Mouse (Mus musculus) G1E (cell line): Measurements from ENCODE around the gene Ckap5. TPM values are rescaled to one million over a fixed set of nuclear protein-coding genes. Genes with fewer than 3 reads are reported as not detected.

Experiments used
- ATAC-seq: 2 replicates; pipeline ENCODE4 v1.8.0; 2016; ENCODE audit warnings: mild to moderate bottlenecking; ENCODE audit not compliant: insufficient number of reproducible peaks, poor library complexity, low FRiP score, severe bottlenecking; ENCODE audit errors: extremely low read depth
- DNase-seq: peaks from one replicate; pipeline ENCODE4 v3.0.0; 2012; ENCODE audit warnings: low spot score
- H3K27me3 ChIP-seq: 2 replicates; pipeline ENCODE4 v1.6.1; 2012; ENCODE audit warnings: mild to moderate bottlenecking, low read length, inconsistent platforms; ENCODE audit not compliant: insufficient read depth
- H3K36me3 ChIP-seq: replicated peaks from 2 replicates; pipeline ENCODE3; 2012; ENCODE audit warnings: mild to moderate bottlenecking, inconsistent platforms
- H3K4me1 ChIP-seq: 2 replicates; pipeline ENCODE4 v1.6.1; 2012; ENCODE audit warnings: low read depth, low read length, inconsistent platforms, mixed read lengths; ENCODE audit not compliant: insufficient read depth
- H3K4me3 ChIP-seq: 2 replicates; pipeline ENCODE4 v1.5.1; 2012; ENCODE audit warnings: low read depth, mild to moderate bottlenecking, inconsistent platforms, low read length, moderate library complexity, mixed read lengths
- H3K9me3 ChIP-seq: replicated peaks from 2 replicates; pipeline ENCODE4 v1.6.1; 2012; ENCODE audit warnings: inconsistent platforms
- CTCF ChIP-seq: IDR thresholded peaks from 2 replicates; pipeline ENCODE4 v1.5.1; 2012; ENCODE audit warnings: low read depth, low read length, inconsistent platforms, mixed read lengths
- GATA1 ChIP-seq: IDR thresholded peaks from 2 replicates; pipeline ENCODE4 v1.6.1; 2012; ENCODE audit warnings: borderline replicate concordance, low read length, inconsistent platforms, mixed read lengths
- GATA2 ChIP-seq: IDR thresholded peaks from 2 replicates; pipeline ENCODE4 v1.6.1; 2012; ENCODE audit warnings: low read depth, low read length, inconsistent platforms, borderline replicate concordance
- POLR2AphosphoS5 ChIP-seq: IDR thresholded peaks from 2 replicates; pipeline ENCODE4 v1.6.1; 2012; ENCODE audit warnings: low read depth, low read length, inconsistent platforms; ENCODE audit not compliant: insufficient replicate concordance
- TAL1 ChIP-seq: conservative IDR thresholded peaks from 2 replicates; pipeline ENCODE4 v1.6.1; 2012; ENCODE audit warnings: low read depth, low read length, inconsistent platforms, mixed read lengths
- polyA plus RNA-seq: library from polyadenylated mRNA; stranded (reverse); fragments of >175 nt; gene quantifications from 2 replicates; pipeline ENCODE4 v1.2.3, GENCODE M21; 2012
- total RNA-seq, 2 experiments: library from RNA; stranded (forward) in 1 of 2; stranded (reverse) in 1 of 2; fragments of 200-1000 nt in 1 of 2; fragments of >200 nt in 1 of 2; fragmentation: Nextera tagmentation in 1 of 2; gene quantifications; 2 replicates each; pipeline ENCODE4 v1.2.3; 2014 to 2017

Ckap5 gene
- total and polyA plus RNA-seq, 3 experiments = 3.8 to 153 (median 97.6) TPM

DNA sequence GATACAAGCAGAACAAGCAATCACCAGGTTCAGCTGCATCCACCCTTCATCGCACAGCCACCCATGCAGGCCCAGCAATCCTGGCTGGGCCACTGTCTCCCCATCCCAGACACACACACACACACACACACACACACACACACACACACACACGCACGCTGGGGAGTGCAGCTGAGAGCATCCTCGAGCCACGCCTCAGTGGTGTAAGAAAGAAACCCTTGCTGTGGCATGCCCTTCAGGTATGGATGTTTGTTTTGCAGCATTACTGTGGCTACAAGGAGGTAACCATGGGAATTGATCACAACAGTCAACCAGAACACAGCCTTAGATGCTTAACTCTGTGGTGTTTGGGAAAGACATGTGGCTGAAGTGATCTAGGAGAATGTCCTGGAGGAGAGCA is 105.8 kb downstream of the Ckap5 start:
- no peaks in the 10 kb centered on the region for H3K36me3 ChIP-seq
- peaks cover 60% of the 10 kb centered on the region for H3K4me1 ChIP-seq
- no peak for DNase-seq
- H3K4me3 ChIP-seq = no peak overlapping the region
- ATAC-seq = no peak
- TF ChIP-seq TAL1 (no peak), POLR2AphosphoS5 (no peak), CTCF (no peak), GATA2 (no peak), GATA1 (no peak)
- peaks cover 32% of the 10 kb centered on the region for H3K27me3 ChIP-seq
- H3K9me3 ChIP-seq = no peaks in the 10 kb centered on the region

GRCm38 (mm10) chr2:91633334-91633977 is 106.9 kb downstream of the Ckap5 start:
- TF ChIP-seq TAL1 = no peak
- TF ChIP-seq GATA2 = no peak
- TF ChIP-seq POLR2AphosphoS5 = no peak
- TF ChIP-seq GATA1 = no peak
- TF ChIP-seq CTCF = no peak
- Histone ChIP-seq H3K27me3 (peaks cover 23% of the 10 kb centered on the region), H3K9me3 (no peaks in the 10 kb centered on the region), H3K36me3 (no peaks in the 10 kb centered on the region), H3K4me1 (peaks cover 58% of the 10 kb centered on the region), H3K4me3 (no peak overlapping the region)
- ATAC-seq (no peak), DNase-seq (no peak)

GRCm38 (mm10) chr2:91634841-91635240 is 108.3 kb downstream of the Ckap5 start:
- ATAC-seq = peak; percentile 73
- peak; percentile 76 for DNase-seq
- peaks cover 61% of the 10 kb centered on the region for H3K4me1 ChIP-seq

DNA sequence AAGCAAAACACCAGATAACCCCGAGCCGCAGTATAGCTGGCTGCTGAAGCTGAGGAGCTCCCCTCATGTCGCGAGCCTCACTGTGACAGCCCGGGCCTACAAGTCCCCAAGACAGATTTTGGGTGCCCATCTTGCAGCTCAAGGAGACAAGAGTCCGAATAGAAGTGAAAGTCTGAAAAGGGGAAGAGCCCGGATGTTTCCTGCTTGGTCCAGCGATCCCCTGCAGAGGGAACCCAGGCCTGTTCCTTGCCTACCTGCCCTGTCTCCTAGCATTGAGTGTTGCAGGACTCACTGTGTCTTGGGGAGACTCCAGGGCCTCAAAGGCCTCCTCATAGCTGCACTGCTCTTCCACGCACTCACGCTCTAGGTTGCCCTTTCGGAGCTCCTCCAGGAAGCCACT is 108.9 kb downstream of the Ckap5 start:
- ATAC-seq (no peak), DNase-seq (no peak)
- Histone ChIP-seq H3K4me1 (peaks cover 66% of the 10 kb centered on the region), H3K36me3 (no peaks in the 10 kb centered on the region), H3K9me3 (no peaks in the 10 kb centered on the region), H3K4me3 (peak overlapping the region; percentile 60; the same call in 1 of the 2 replicates), H3K27me3 (peaks cover 3% of the 10 kb centered on the region)
- no peak for TF ChIP-seq GATA1
- TF ChIP-seq TAL1 = no peak
- no peak for TF ChIP-seq GATA2

More at GRCm38 (mm10) chr2:91634841-91635240, 108.3 kb downstream of the Ckap5 start:
- H3K27me3 ChIP-seq = peaks cover 9% of the 10 kb centered on the region
- no peaks in the 10 kb centered on the region for H3K36me3 ChIP-seq
- H3K9me3 ChIP-seq = no peaks in the 10 kb centered on the region
- TF ChIP-seq TAL1 (peak; percentile 90), GATA1 (no peak)
- H3K4me3 ChIP-seq = peak overlapping the region; percentile 60; the same call in 1 of the 2 replicates

DNA sequence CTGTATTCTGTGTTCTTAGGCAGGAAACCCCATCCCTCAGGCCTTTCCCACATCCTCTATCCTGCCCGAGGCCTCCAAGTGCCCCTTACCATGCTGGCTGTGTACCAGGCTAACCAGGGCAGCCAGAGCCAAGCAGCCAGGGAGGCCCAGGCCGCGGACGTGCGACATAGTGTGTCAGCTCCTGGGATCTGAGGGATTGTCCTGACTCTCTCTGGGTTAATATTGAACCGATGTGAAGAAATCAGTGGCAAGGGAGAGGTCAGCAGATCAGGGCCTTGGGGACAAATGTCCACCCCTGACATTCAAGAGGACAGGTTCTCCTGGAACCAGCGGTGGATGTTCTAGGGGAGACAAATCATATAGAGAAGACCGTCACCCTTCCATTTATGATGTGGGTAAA is 109.7 kb downstream of the Ckap5 start, which contains the start of gene F2:
TSS of gene F2 (minus strand) at position 186 of the 400 bp plus-strand sequence.
- Histone ChIP-seq H3K27me3 (no peaks in the 10 kb centered on the region), H3K36me3 (peaks cover 1% of the 10 kb centered on the region), H3K9me3 (no peaks in the 10 kb centered on the region), H3K4me3 (peak within 1 kb of the TSS; percentile 60; the same call in 1 of the 2 replicates), H3K4me1 (peaks cover 64% of the 10 kb centered on the region)
- TF ChIP-seq GATA2 (no peak), POLR2AphosphoS5 (no peak), CTCF (no peak), TAL1 (no peak), GATA1 (no peak)
- ATAC-seq (no peak), DNase-seq (no peak)

DNA sequence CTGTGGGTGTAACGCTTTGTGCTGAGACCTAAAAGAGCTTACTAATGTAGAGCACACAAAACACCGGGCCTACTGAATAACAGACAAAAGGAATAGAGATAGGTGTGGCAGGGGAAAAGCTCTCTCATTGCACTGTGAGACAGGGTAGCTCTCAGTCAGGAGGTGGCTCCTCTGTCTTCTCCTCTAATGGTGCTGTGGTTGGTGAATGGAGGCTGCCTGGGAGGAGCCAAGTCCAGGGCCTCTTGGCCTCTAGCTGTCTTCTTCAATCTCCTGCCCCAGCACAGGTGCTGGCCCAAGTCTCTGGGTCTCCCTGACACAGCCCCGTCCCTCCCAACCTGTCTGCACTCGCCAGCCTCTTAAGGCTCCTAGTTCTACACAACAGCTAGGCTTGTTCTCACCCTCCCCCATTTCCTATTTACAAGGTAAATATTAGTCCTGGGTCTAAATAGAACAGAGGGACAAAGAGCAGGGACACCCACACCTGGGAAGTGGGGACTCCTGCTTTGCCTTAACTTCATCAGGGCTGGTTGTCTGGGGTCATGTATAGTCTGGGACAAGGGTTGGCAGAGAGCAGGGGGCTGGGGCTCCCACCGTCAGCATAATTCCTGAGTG is 110.3 kb downstream of the Ckap5 start:
- peaks cover 4% of the 10 kb centered on the region for H3K36me3 ChIP-seq
- ATAC-seq (no peak), DNase-seq (peak; percentile 30)
- H3K9me3 ChIP-seq = no peaks in the 10 kb centered on the region
- no peaks in the 10 kb centered on the region for H3K27me3 ChIP-seq
- peaks cover 61% of the 10 kb centered on the region for H3K4me1 ChIP-seq
- TF ChIP-seq GATA2 = no peak
- no peak overlapping the region; the same call in 1 of the 2 replicates for H3K4me3 ChIP-seq
